ENCODE assay signal across 25 mouse cellular contexts in genomic region chr9:47999632-48000031, GRCm38 (mm10).
DNase-seq lines count a peak whose midpoint lies in the region; ATAC-seq lines count a peak whose summit lies in the region.
"Had no signal": no experiment of that assay in that cellular context is flagged by ENCODE, and none has a peak within 500 bp of the region (broad histone marks: within the 10 kb centered on the region; RNA-seq: fewer than 3 reads in every experiment).

No protein-coding gene starts in this region.

- ATAC-seq in midbrain, embryonic 14.5 days (ENCODE audit: low FRiP score, low TSS enrichment), result no peak
- ATAC-seq: activated CD4-positive, CD25-positive, alpha-beta regulatory T cell, adult 4 months; forebrain, embryonic 14.5 days; hindbrain, embryonic 16.5 days; Patski had no signal

- no peaks in the 10 kb centered on the region for H3K27me3 ChIP-seq in midbrain, embryonic 14.5 days (ENCODE audit: control insufficient read depth, insufficient read depth, low read length)
- H3K27me3 ChIP-seq: CH12.LX; embryonic facial prominence, embryonic 15.5 days; hindbrain, embryonic 12.5 days had no signal

- no peaks in the 10 kb centered on the region for H3K36me3 ChIP-seq in midbrain, embryonic 14.5 days (ENCODE audit: control insufficient read depth, insufficient read depth, low read length)
- H3K36me3 ChIP-seq: embryonic facial prominence, embryonic 15.5 days; forebrain, embryonic 10.5 days; hindbrain, embryonic 12.5 days had no signal

- H3K4me3 ChIP-seq in midbrain, embryonic 14.5 days (replicated peaks; ENCODE audit: low read depth, low read length), result no peak overlapping the region
- H3K4me3 ChIP-seq: embryonic facial prominence, embryonic 15.5 days; erythroblast, embryonic 14.5 days; forebrain, embryonic 10.5 days; gastrocnemius, adult 2 months; hindbrain, embryonic 12.5 days had no signal

- 91% methylated on average over 12 of the region's 12 CpGs for WGBS in midbrain, embryonic 14.5 days

- no peak overlapping the region for H3K4me2 ChIP-seq in midbrain, embryonic 14.5 days (ENCODE audit: low read length)
- H3K4me2 ChIP-seq: embryonic facial prominence, embryonic 15.5 days; hindbrain, embryonic 12.5 days had no signal

- no peaks in the 10 kb centered on the region for H3K4me1 ChIP-seq in midbrain, embryonic 14.5 days (ENCODE audit: control insufficient read depth, insufficient read depth, low read length)
- H3K4me1 ChIP-seq: embryonic facial prominence, embryonic 15.5 days; forebrain, embryonic 10.5 days; hindbrain, embryonic 12.5 days had no signal

- H3K27ac ChIP-seq in midbrain, embryonic 14.5 days (replicated peaks; ENCODE audit: low read depth, low read length), result no peak overlapping the region
- H3K27ac ChIP-seq: embryonic facial prominence, embryonic 15.5 days; forebrain, embryonic 10.5 days; gastrocnemius, adult 2 months; hindbrain, embryonic 12.5 days had no signal

- no peaks in the 10 kb centered on the region for H3K9me3 ChIP-seq in midbrain, embryonic 14.5 days (ENCODE audit: control insufficient read depth, low read length)
- H3K9me3 ChIP-seq: embryonic facial prominence, embryonic 15.5 days; forebrain, embryonic 10.5 days; hindbrain, embryonic 12.5 days had no signal

- peak; percentile 13 to 17 for DNase-seq in frontal cortex, postnatal 36 days (ENCODE audit: low spot score in 2 of 2)
- DNase-seq in frontal cortex, postnatal 10 days (ENCODE audit: low spot score in 2 of 2), result no peak
- peak; percentile 21 for DNase-seq in layer of hippocampus, adult 9-11 months
- no peak for DNase-seq in layer of hippocampus, postnatal 10 days (ENCODE audit: low spot score in 2 of 2)
- DNase-seq in right cerebral cortex, adult 18-20 months, result peak; percentile 21
- DNase-seq in right cerebral cortex, postnatal 36 days (ENCODE audit: low spot score in 2 of 2), result no peak
- DNase-seq in right cerebral cortex, postnatal 14 days, result peak; percentile 9
- no peak for DNase-seq in midbrain, embryonic 14.5 days
- DNase-seq: adrenal gland, postnatal 14 days; cerebellum, adult 18-20 months; cerebellum, adult 9-11 months; cerebellum, postnatal 36 days; gastrocnemius, adult 2 months; gastrocnemius, postnatal 25 days; heart, postnatal 10 days; heart, postnatal 4 days had no signal

- no peak overlapping the region for H3K9ac ChIP-seq in midbrain, embryonic 14.5 days (replicated peaks; ENCODE audit: low read length)
- H3K9ac ChIP-seq: embryonic facial prominence, embryonic 15.5 days; hindbrain, embryonic 12.5 days had no signal

Comparison
In these comparisons a context has a peak if more than half of its experiments do, and no peak if none do; other contexts are left out.
1. DNase-seq: peak in frontal cortex, postnatal 36 days (2 of 2), layer of hippocampus, adult 9-11 months (single experiment), right cerebral cortex, adult 18-20 months (single experiment) and right cerebral cortex, postnatal 14 days (single experiment); none in frontal cortex, postnatal 10 days (0 of 2), layer of hippocampus, postnatal 10 days (0 of 2), right cerebral cortex, postnatal 36 days (0 of 2) and midbrain, embryonic 14.5 days (single experiment).